Mouse (Mus musculus) right cerebral cortex, adult 18-20 months (tissue): ENCODE results near the gene Src.

Source experiments
- DNase-seq: peaks from one replicate; pipeline ENCODE4 v3.0.0; 2022; ENCODE audit warnings: mixed read lengths

Gene Src

DNA sequence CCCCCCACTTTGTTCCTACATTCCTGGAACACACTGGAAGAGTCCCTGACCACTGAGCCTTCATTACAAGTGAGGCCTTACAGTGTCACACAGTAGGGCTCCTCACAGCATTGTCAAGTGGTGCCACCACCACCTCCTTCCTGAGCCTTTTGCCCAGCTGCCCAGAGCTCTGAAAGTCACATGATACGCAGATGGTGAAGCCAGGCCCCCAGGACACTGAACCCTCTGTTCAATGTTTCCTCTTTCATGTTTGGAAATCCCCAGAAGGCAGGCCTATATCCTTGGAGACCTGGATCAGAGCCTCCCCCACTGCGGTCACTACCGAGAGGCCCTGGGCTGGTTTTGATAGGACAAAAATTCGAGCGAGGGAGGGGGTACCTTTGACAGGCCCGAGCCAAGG is 1.0 kb upstream of the Src start:
- DNase-seq = no peak

DNA sequence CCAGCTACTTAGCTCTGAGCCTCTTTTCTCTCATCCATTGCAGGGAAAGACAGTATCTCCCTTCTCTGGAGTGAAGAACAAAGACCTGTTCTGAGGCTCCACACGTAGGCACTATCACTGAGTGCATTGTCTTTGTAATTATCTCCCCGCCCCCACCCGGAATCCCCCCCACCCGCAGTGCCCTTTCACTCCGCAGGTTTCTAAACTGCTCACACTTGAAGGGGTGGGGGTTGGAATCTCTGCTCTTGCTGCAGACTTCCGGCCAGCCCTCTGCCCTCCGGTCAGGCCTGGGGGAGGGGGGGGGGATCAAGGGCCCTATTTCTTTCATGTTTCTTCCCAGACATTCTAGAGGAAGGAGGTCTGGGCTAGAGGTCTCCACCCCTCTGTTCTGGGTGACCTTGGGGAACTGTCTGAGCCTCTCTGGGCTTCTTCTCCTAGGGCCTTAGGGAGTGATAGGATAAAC is 396 bp downstream of the Src start:
- DNase-seq = no peak

DNA sequence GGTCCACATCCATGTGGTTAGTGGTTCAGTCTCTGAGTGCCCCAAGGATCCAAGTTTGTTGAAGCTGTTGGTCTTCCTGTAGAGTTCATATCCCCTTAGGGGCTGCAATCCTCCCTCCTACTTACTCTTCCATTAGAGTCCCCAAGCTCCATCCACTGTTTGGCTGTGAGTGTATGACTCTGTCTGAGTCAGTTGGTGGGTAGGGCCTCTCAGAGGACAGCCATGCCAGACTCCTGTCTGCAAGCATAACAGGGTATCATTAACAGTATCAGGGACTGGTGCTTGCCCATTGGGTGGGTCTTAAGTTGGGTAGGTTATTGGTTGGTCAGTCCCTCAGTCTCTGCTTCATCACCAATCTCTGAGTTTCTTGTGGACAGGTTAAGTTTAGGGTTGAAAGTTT is 1.3 kb downstream of the Src start:
- DNase-seq = no peak

DNA sequence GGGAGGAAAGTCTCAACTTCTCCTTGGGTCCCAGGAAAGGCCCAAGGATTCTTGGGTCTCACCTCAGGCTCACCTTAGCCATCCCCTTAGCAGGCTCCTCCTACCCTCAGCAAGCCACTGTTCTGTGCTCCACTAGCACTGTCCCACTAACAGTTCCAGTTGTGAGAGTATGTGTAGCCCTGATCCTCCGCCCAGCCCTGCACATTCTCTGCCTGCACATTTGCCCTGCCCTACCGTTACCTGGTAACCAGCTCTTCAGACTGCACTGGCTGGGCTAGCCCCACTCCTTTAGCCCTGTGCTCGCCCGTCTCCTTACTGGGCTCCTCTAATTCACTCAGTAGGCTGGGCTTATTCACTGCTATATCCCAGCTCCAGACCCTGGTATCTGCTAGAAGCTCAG is 2.2 kb downstream of the Src start:
- DNase-seq = no peak

DNA sequence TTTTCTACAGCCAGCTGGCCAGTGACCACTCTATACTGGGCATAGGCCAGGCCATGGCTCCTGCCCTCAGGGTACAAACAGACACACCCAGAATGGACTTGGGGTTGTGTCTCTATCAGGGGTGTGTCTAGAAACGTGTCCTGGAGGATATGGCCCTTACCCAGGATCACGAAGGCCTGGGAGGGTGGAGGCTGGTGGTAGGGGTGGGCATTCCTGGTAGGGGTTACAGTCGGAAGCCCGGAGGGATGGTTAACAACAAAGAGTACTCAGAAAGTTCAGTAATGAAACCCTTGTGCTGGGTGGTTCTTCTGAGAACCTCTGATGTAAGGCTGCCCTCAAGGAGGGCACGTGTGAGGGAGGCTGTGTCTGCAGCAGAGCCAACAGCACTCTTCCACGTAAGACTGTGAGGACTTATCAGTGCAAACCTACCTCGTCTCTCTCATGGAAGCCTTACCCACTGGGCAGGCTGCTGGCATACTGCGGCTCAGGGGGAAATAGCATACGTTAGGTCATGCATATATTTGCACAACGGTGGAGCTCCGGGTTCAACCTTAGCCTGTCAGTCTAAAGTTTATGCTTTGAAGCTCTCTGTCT is 3.9 kb downstream of the Src start:
- no peak for DNase-seq

DNA sequence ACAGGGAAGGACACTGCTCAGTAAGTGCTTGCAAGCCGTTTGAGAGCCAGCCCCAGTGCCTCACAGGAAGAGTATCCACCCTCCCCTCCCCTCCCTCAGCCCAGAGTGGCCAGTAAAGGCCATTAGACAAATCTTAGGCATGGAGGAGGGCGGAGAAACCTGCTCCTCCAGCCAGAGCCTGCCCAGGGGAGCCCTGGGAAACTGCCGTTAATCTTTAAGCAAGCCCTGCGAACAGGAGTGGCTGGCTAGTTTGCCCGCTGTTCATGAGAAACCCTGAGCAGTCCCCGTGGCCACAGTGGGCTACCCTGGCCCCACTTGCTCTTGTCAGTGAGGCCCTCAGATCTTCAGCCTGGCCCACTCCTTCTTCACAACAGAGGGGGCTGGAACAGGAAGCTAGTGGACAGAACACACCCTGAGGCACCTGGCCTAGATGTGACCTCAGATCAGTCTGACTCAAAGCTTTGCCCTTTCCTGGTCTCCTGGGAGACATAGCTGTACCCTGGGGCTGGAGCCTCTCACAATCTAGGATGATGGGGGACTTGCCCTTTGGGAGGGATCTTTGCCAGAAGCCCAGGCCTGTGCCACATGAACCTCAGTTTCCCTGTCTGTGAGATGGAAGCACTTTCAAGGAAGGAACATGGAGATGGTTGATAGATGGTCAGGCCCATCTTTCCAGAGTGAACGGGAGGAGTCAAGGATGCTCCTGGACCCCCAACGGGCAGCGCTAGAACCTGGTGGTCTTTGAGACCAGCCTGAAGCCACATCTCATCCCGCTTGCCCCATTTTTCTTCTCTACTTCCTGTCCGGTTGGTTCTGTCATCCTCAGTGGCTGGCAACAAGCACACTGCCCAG is 4.8 kb downstream of the Src start:
- no peak for DNase-seq

DNA sequence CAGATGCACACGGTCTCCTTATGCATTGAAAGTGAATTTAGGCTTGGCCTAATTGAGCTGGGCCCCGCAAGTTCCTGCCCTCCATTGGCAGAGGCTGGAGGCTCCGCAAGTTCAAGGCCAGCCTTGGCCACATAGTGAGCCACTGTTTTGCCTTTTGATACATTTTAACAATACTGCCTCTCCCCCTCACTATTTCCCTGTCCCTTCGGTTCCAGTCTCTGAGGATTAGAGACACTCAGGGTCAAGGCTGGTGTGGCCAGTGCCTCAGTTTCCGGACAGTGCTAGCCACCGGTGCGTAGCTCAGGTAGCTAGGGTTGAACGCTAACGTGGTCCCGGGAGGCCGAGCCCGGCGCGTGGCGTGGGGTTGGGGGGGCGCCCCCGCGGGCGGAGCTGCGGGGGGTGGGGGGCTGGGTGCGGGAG is 5.5 kb downstream of the Src start:
- DNase-seq = no peak

DNA sequence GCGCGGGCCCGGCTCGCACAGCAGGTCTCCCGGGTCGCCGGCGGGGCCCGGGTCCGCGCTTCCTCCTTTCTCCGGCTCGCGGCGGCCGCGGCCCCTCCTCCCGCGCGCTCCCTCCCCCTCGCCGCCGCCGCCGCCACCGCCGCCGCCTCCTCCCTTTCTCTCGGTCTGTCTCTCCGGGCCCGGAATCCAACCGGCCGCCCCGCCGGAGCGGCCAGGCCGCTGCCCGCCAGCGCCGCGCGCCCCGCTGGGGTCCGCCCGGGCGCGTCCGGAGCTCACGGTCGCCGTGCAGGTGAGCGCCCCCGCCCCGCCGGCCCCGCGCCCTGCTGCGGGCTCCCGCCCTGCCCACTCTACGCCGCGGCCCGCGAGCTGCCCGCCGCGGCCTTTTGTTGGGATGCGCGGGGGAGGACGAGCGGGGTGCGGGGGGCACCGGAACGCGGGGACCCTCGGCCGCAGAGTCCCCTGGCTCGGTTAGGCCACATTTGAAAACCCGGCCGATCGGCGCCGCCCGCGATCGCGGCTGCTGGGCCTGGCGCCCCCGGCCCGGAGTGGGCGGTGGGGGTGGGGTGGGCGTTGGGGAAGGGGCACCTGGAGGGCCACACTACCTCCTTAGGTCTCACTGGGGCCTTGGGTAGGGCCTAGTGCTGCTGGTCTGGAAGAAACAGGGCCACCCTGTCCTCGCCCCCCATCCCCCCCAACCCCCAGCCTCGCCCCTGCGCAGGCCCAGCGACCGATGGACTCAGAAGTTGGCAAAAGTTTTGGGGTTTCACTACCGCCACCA is 6.1 kb downstream of the Src start:
- DNase-seq = no peak

DNA sequence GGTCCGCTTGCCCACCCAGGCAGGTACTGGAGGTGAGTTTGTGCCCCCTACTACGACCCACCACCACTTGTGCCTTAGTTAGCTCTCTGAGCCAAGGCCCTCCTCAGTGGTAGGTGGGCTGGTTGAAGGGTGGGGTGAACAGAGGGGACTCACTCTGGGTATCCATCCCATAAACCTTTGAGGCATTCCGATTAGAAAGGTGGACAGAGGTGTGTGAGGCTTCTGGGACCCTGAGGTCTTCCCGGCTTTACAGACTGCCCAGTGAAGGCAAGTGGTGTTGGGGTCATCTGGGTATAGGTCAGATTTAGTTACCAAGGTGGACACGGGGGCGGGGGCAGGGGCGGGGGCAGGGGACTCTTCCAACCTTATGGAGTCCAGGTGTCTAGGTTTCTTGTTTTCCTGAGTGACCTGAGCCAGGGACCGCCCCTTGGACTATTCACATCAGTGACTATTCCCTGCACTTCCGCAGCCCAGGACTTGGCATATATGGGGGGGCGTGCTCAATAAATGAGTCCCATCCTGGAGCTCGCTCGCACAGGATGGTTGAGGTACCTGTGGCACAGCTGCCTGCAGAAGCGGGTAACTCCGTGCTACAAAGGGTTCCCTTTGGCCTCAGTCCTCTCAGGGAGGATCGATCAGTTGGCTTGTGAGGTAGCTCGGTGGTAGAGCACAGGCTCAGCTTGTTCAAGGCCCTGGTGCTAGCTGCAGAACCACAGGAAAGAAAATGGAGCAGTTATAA is 6.8 kb downstream of the Src start:
- no peak for DNase-seq

DNA sequence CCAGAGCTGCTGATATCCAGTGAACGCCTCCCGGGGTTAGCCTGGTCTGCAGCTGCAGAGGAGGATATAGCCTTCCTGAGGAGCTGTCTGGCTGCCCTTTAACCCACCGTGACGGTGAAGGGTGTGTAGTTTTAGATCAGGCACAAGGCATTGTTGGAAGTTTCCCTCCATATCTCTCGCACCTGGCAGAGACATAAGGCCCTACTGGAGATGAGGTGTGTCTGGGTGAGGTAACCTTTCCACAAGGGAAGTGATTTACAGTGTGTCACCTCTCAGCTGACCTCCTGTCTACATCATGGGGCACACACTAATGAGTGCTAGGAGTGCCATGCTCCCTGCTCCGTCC is 7.4 kb downstream of the Src start:
- DNase-seq = no peak

DNA sequence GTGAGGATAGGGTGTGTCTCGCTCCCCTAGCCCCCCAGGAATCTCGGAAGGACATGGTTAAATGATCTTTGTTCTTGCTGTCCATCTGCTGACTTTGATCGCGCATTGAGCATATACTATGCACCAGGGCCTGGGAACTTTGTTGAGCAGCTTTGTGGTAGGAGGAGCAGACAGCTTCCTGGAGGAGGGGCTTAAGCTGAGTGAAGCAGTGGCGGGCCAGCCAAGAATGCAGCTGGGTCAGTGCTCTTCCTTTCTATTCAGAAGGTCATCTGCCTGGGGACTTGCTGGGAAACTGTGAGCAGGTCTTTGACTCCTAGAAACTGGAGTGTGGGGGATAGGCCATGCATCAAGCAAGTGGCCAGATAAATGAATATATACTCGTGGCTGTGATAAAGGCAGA is 7.9 kb downstream of the Src start:
- no peak for DNase-seq

DNA sequence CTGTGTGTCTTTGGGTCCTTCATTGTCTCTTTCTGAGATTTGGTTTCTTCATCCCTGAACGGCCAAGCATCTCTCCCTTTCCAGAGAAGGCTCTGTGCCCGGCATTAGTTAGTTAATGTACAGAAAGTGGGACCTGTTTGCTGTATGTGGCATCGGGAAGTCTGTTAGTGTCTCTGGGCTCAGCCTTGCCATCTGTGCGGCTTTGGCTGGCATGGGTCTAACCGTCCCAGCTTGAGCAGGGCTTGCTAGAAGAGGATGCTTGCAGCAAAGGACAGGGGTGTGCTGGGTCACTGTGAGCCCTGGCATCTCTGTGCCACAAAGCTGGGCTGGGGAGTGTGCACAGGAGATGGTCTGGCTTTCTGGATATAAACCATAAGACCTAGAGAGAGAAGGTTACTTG is 8.9 kb downstream of the Src start:
- no peak for DNase-seq

DNA sequence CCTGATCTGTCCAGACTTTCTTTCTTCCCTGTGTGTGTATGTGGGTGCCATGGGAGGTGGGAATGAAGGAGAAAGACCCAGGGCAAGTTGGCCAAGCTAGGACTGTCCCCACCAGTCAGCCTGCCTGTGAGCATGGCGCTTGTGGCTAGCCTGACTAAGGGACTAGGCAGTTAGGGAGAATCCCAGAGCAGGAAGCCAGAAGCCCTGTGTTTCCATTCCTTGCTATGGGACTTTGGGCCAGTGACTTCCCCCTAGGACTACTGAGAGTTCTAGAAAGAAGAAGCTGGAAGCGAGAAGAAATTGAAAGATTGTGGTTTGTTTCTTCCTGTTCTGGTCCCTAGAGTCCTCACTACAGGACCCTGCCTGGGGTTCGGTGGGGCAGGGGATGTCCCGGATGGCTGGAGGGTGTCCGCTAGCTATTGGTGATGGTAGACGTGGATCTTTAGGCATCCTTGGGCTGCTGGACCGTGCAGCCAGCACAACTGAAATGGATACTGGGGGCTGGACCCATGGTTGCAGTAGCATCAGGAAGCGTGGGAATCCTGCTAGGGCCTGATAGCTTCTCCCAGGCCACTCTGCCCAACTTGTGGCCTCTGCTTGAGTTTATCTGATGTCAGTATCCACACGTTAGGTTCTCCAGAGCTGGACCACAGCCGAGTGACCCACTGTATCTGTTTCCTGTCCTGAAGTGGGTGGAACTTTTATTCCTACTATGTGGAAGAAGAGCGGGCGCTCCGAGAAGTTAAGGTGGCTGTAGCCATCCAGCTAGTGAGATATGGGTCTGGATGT is 10.3 kb downstream of the Src start:
- no peak for DNase-seq

DNA sequence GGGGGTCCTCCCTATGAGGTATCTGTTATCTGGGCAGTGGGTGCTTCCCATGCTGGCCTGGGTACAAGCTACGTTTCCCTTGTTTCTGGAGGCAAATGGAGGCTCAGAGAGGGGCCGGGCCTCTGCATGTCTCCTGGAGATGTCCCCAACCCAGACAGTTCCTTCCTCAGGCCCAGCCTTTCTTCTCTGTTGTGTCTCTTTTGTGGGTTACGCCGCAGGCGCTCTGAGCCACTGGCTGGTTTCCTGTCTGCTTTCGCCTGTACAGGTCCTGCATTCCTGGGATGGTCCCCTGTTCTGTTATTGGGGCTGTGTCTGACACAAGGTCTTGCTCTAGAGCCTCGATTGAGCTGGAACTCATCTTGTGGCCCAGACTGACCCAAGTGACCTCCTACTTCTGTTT is 11.5 kb downstream of the Src start:
- DNase-seq = no peak

DNA sequence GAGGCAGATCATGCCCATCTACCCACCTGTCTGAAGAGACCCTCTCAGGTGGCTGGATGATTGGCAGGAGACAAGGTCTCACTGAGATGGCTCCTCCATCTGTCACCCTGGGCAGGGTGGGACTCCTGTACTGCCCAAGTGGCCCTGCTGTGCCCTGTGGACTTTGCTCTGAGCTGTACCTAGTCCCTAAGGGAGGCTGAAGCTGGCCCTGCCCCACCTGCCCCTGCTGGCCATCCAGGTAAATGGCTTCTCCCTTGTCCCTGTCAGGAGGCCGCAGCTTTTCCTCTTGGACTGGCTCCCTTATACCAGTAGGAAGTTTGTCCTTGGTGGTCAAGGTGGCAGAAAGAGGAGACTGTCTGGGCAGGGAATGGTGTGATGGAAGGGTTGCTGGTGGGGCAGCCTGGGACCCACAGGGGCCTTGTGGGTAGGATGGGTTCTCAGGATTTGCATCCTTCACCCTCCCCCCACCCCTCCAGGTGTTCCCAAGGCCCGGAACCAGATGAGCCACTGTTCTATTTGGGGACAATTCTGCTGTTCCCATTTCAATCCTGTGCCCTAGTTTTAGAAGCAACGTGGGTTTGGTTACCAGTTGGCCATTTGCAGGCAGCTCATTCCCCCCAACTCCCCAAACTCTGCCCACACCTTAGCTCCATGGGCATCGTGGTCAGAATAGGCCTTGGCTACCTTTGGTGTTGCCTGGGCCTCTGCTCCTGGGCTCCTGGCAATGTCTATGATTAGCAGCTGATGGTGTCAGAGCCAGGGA is 12.6 kb downstream of the Src start:
- DNase-seq = peak; percentile 67

DNA sequence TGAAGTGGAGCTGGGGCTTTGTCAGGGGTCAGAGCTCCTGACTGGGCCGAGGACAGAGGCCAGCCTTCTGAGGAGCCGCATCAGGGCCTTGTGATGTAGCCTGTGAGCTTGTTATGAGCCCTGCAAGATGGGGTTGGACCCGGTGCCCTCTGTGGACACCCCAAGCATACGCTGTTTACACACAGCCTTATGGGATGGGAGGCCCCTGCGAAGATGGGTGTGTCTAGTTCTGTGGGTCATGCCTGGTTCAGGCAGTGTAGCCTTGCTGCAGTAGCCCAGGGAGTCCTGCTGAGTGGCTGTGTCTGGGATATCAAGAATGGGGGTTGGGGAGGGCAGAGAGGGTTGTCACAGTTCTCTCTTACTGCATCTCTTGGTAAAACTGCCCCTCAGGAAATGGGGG is 13.7 kb downstream of the Src start:
- no peak for DNase-seq

DNA sequence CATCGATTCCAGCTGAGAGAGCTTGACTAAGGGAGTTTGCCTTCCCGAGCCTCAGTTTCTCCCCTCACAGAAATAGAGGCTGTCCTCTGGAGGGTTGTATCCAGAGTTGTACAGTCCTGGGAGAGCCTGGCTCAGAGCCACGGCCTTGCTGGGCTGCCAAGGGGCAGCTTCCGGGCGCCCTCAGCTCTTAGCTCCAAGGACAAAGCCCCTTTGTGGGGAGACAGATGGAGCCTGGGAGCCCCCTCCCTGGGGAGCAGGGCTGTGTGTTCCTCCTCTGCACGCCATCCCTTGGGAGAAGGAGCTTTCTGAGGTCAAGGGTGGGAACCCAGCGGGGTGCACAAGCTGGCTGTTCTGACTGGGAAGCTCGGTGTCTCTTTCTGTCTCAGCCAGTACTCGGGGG is 14.2 kb downstream of the Src start:
- peak; percentile 73 for DNase-seq

DNA sequence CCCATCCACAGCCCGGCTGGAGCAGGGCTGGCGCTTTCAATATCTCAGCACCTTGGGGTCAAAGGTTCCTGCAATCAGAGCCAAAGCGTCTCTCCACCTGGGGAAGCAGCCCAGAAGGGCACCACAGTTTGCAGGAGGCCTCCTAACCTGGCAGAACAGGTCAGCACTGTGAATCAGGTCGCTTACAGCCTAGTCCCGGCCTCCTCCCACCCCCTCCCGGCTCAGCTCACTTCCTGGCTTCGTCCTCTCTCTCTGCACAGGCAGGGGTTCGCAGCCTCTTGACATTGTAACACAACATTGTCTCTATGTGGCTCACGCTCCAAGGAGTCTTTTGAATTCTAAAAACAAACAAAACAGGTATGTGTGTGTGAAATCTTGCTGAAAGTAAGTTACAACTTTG is 15.8 kb downstream of the Src start:
- DNase-seq = no peak

DNA sequence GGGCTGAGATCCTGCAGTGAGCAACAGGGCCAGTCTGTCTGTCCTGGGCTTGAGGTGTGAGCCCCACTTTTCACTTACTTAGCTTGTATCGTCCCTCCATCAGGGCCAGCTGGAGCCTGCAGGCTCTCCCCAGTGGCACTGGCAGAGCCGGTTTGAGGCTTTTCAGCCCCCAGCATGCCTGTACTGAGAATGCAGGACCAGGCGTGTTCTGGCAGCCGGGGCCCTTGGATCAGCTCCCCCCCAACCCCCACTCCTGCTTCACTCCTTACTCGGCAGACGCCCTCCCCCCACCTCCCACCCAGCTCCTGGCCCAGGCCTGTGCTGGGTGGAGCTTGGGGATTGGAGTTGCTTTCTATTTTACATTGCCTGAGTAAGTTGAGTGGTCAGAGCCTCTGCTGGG is 16.3 kb downstream of the Src start:
- DNase-seq = peak; percentile 68

DNA sequence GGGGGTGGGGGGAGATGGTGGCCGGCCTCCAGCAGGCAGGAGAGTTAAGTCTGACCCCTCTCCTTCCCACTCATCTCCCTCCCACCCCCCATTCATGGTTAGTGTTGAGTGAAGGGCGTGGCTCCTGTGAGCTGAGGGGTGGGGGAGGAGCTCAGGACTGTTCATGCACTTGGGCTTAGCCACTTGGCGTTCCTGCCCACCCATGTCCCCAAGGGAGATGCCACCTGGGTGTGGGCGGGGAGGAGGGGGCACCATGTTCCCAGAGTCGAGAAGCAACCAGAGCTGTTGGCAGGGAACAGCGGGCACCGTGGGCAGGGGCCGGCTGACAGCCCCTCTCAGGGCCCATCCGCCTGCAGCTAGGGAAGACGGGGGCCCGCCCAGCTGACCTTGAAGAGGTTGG is 18.3 kb downstream of the Src start:
- peak; percentile 71 for DNase-seq

DNA sequence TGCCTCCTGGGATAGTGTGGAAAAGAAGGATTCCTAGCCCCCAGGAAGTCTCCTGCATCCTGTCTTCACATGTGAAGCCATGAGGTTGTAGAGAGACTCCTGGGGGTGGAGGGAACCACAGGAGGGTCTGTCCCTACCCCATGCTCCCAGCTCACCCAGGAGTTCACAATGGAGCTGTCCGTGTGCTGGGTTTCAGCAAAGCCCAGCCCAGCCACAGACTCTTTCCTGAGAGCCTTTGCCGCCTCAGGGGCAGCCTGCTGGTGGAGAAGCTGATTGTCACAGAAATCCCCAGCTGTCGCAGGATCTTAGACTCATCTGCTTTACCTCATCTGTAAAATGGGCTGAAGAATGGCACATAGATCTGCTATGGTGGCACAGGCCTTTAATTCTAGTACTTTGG is 18.9 kb downstream of the Src start:
- DNase-seq = no peak

DNA sequence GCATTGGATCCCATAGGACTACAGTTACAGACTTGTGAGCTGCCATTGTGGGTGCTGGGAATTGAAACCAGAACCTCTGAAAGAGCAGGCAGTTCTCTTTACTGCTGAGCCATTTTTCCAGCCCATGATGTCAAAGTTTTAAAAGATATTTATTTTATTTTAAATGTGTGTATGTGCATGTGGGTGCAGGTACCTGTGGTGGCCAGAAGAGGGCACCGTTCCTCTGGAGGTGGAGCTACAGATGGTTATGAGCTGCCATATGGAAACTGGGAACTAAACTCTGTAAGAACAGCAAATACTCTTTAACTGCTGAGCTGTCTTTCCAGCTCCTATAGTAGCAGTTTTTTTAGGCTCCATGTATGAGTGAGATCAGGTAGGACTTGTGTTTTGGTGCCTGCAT is 23.1 kb downstream of the Src start:
- no peak for DNase-seq
